Mouse (Mus musculus): ENCODE data around the gene Sema5a. TPM values are rescaled to one million over a fixed set of nuclear protein-coding genes. Genes with fewer than 3 reads are reported as not detected.

Gene Sema5a
- polyA plus RNA-seq, 1 experiment from 2014 or later: 13.5 TPM

GRCm38 (mm10) chr15:32676446-32676845, 431.8 kb downstream of the Sema5a start:
- Histone ChIP-seq H3K9ac (replicated peaks; ENCODE audit: low read depth, low read length) (no peak overlapping the region), H3K27me3 (replicated peaks; ENCODE audit: control insufficient read depth, insufficient read depth, low read length) (no peaks in the 10 kb centered on the region), H3K4me3 (replicated peaks; ENCODE audit: low read length) (no peak overlapping the region), H3K36me3 (ENCODE audit: control insufficient read depth, insufficient read depth) (no peaks in the 10 kb centered on the region), H3K4me1 (replicated peaks; ENCODE audit: control insufficient read depth, insufficient read depth, low read length) (no peaks in the 10 kb centered on the region), H3K4me2 (ENCODE audit: low read length) (no peak overlapping the region), H3K27ac (ENCODE audit: low read length) (no peak overlapping the region), H3K9me3 (ENCODE audit: control insufficient read depth, low read length) (no peaks in the 10 kb centered on the region)
- 89% methylated on average over 1 of the region's 1 CpGs for WGBS
- no peak for ATAC-seq

DNA sequence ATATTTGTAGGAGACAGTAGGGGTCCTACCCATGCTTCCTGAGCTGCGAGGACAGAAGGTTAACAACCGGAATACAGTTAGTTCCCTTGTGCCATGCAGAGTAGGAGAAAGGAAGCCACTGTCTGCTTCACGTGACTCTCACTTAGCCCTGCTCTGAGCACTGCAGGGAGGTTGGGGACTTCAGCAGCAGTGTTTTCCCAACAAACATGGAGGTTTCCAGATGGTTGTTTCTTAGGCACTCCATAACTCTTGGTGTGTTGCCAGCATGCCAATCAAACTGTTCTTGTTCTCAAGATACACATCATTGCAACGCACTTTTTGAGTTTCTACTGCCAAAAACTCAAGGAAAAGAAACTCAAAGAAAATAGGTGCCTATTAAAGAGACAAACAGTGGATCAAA, 440.5 kb downstream of the Sema5a start:
- H3K9ac ChIP-seq (replicated peaks; ENCODE audit: low read depth, low read length): no peak overlapping the region
- H3K4me3 ChIP-seq (replicated peaks; ENCODE audit: low read length): no peak overlapping the region
- H3K36me3 ChIP-seq (ENCODE audit: control insufficient read depth, insufficient read depth): no peaks in the 10 kb centered on the region
- no peaks in the 10 kb centered on the region for H3K9me3 ChIP-seq (ENCODE audit: control insufficient read depth, low read length)
- ATAC-seq: peak; percentile 81
- H3K4me2 ChIP-seq (ENCODE audit: low read length): no peak overlapping the region
- WGBS: 52% methylated on average over 4 of the region's 4 CpGs
- no peaks in the 10 kb centered on the region for H3K27me3 ChIP-seq (replicated peaks; ENCODE audit: control insufficient read depth, insufficient read depth, low read length)
- H3K27ac ChIP-seq (ENCODE audit: low read length): no peak overlapping the region
- no peaks in the 10 kb centered on the region; the same call in 1 of the 2 replicates for H3K4me1 ChIP-seq (replicated peaks; ENCODE audit: control insufficient read depth, insufficient read depth, low read length)

GRCm38 (mm10) chr15:32691021-32691420, 446.4 kb downstream of the Sema5a start:
- no peak overlapping the region for H3K9ac ChIP-seq (replicated peaks; ENCODE audit: low read depth, low read length)
- no peaks in the 10 kb centered on the region for H3K36me3 ChIP-seq (ENCODE audit: control insufficient read depth, insufficient read depth)
- no peaks in the 10 kb centered on the region for H3K27me3 ChIP-seq (replicated peaks; ENCODE audit: control insufficient read depth, insufficient read depth, low read length)
- ATAC-seq: peak; percentile 96
- no peak overlapping the region for H3K4me3 ChIP-seq (replicated peaks; ENCODE audit: low read length)
- H3K27ac ChIP-seq (ENCODE audit: low read length): no peak overlapping the region
- no peak overlapping the region for H3K4me2 ChIP-seq (ENCODE audit: low read length)
- peaks cover 6% of the 10 kb centered on the region for H3K4me1 ChIP-seq (replicated peaks; ENCODE audit: control insufficient read depth, insufficient read depth, low read length)
- no peaks in the 10 kb centered on the region for H3K9me3 ChIP-seq (ENCODE audit: control insufficient read depth, low read length)

GRCm38 (mm10) chr15:32693006-32693405, 448.4 kb downstream of the Sema5a start:
- Histone ChIP-seq H3K4me1 (replicated peaks; ENCODE audit: control insufficient read depth, insufficient read depth, low read length) (peaks cover 6% of the 10 kb centered on the region), H3K9ac (replicated peaks; ENCODE audit: low read depth, low read length) (no peak overlapping the region), H3K4me3 (replicated peaks; ENCODE audit: low read length) (no peak overlapping the region), H3K36me3 (ENCODE audit: control insufficient read depth, insufficient read depth) (no peaks in the 10 kb centered on the region), H3K4me2 (ENCODE audit: low read length) (no peak overlapping the region), H3K9me3 (ENCODE audit: control insufficient read depth, low read length) (no peaks in the 10 kb centered on the region), H3K27ac (ENCODE audit: low read length) (no peak overlapping the region), H3K27me3 (replicated peaks; ENCODE audit: control insufficient read depth, insufficient read depth, low read length) (no peaks in the 10 kb centered on the region)
- no peak for ATAC-seq
- 91% methylated on average over 2 of the region's 2 CpGs for WGBS

DNA sequence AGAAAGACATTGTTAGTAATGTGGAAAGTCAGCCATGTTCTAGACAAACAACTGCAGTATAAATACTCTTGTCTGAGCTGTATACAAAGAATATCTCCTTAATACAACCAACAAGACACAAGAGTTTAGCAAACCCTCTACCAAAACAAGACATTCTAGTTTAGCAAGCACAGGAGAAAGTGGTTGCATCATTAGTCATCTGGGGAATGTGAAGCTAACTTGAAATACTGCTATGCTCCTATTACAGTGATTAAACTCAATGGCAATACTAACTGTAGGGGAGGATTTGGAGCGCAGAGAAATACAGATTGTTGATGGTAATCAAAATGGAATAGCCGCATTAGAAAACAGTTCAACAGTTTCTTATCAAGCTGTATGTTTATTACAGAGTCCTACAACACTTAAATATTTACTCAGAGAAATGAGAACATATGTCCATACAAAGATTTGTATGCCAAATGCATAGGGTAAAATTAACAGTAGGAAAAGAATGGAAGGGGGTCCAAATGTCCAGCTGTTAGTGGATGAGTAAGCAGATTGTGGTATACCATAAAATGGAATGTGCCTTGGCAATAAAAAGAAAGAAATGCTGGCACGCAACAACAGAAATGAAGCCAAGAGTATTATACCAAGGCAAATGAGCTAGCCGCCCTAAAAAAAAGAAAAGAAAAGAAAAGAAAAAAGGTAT, 472.8 kb downstream of the Sema5a start:
- 62% methylated on average over 4 of the region's 4 CpGs for WGBS
- Histone ChIP-seq H3K27ac (ENCODE audit: low read length) (no peak overlapping the region), H3K4me3 (replicated peaks; ENCODE audit: low read length) (no peak overlapping the region), H3K4me2 (ENCODE audit: low read length) (no peak overlapping the region), H3K9ac (replicated peaks; ENCODE audit: low read depth, low read length) (no peak overlapping the region), H3K36me3 (ENCODE audit: control insufficient read depth, insufficient read depth) (no peaks in the 10 kb centered on the region), H3K9me3 (ENCODE audit: control insufficient read depth, low read length) (no peaks in the 10 kb centered on the region), H3K4me1 (replicated peaks; ENCODE audit: control insufficient read depth, insufficient read depth, low read length) (peaks cover 3% of the 10 kb centered on the region; the same call in 1 of the 2 replicates), H3K27me3 (replicated peaks; ENCODE audit: control insufficient read depth, insufficient read depth, low read length) (no peaks in the 10 kb centered on the region)
- ATAC-seq: peak; percentile 68

GRCm38 (mm10) chr15:32718293-32718963, 473.8 kb downstream of the Sema5a start:
- WGBS: 30% methylated on average over 4 of the region's 4 CpGs

DNA sequence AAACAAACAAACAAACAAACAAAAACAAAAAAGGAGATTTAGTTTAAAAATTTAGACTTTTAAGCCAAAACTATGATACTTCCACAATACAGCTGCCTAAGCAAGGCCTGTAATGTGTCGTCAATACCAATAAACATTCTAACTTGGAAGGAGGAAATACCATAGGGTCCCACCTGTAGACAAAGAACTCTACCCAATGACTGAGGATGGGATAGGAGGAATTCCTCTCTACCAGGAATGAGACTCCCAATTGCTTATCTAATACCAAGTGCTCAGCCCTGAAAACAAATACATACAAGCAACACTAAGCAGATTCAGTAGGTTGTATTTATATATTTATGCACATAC, 474.3 kb downstream of the Sema5a start:
- Histone ChIP-seq H3K27ac (ENCODE audit: low read length) (no peak overlapping the region), H3K4me2 (ENCODE audit: low read length) (no peak overlapping the region), H3K9me3 (ENCODE audit: control insufficient read depth, low read length) (no peaks in the 10 kb centered on the region), H3K4me3 (replicated peaks; ENCODE audit: low read length) (no peak overlapping the region), H3K27me3 (replicated peaks; ENCODE audit: control insufficient read depth, insufficient read depth, low read length) (no peaks in the 10 kb centered on the region), H3K4me1 (replicated peaks; ENCODE audit: control insufficient read depth, insufficient read depth, low read length) (peaks cover 3% of the 10 kb centered on the region; the same call in 1 of the 2 replicates), H3K9ac (replicated peaks; ENCODE audit: low read depth, low read length) (no peak overlapping the region), H3K36me3 (ENCODE audit: control insufficient read depth, insufficient read depth) (no peaks in the 10 kb centered on the region)
- ATAC-seq: peak; percentile 36; the same call in 1 of the 2 replicates
- 94% methylated on average over 1 of the region's 1 CpGs for WGBS

More at GRCm38 (mm10) chr15:32718293-32718963, 473.8 kb downstream of the Sema5a start:
- H3K27me3 ChIP-seq (replicated peaks; ENCODE audit: control insufficient read depth, insufficient read depth, low read length): no peaks in the 10 kb centered on the region
- no peak overlapping the region for H3K4me3 ChIP-seq (replicated peaks; ENCODE audit: low read length)
- ATAC-seq: peak; percentile 98
- H3K9ac ChIP-seq (replicated peaks; ENCODE audit: low read depth, low read length): no peak overlapping the region
- H3K4me1 ChIP-seq (replicated peaks; ENCODE audit: control insufficient read depth, insufficient read depth, low read length): peaks cover 3% of the 10 kb centered on the region; the same call in 1 of the 2 replicates
- H3K36me3 ChIP-seq (ENCODE audit: control insufficient read depth, insufficient read depth): no peaks in the 10 kb centered on the region
- no peak overlapping the region for H3K4me2 ChIP-seq (ENCODE audit: low read length)
- no peak overlapping the region for H3K27ac ChIP-seq (ENCODE audit: low read length)
- H3K9me3 ChIP-seq (ENCODE audit: control insufficient read depth, low read length): no peaks in the 10 kb centered on the region

- Histone ChIP-seq H3K9me3 (ENCODE audit: control insufficient read depth, low read length) (no peaks in the 10 kb centered on the region), H3K4me3 (replicated peaks; ENCODE audit: low read length) (no peak overlapping the region), H3K27ac (ENCODE audit: low read length) (no peak overlapping the region), H3K9ac (replicated peaks; ENCODE audit: low read depth, low read length) (no peak overlapping the region), H3K4me2 (ENCODE audit: low read length) (no peak overlapping the region), H3K27me3 (replicated peaks; ENCODE audit: control insufficient read depth, insufficient read depth, low read length) (no peaks in the 10 kb centered on the region), H3K36me3 (ENCODE audit: control insufficient read depth, insufficient read depth) (no peaks in the 10 kb centered on the region), H3K4me1 (replicated peaks; ENCODE audit: control insufficient read depth, insufficient read depth, low read length) (no peaks in the 10 kb centered on the region)
- WGBS: 33% methylated on average over 3 of the region's 3 CpGs
- ATAC-seq: peak; percentile 67
Measured at GRCm38 (mm10) chr15:32730839-32731238, 486.2 kb downstream of the Sema5a start.
